In genomic region chr15:86535356-86535755, GRCm38 (mm10) we compare ENCODE assay signal across 22 mouse cellular contexts.
DNase-seq lines count a peak whose midpoint lies in the region.
"Had no signal": no experiment of that assay in that cellular context is flagged by ENCODE, and none has a peak within 500 bp of the region (broad histone marks: within the 10 kb centered on the region; RNA-seq: fewer than 3 reads in every experiment).

No protein-coding gene starts in this region.

- intact Hi-C loops in heart, postnatal 10 days (cut with DNase I), result no loop called here

- peak; percentile 69 for DNase-seq in heart, adult 11 months
- no peak for DNase-seq in heart, postnatal 10 days
- DNase-seq in brain, adult 2 months (ENCODE audit: low read depth, low spot score), result peak; percentile 45
- peak; percentile 10 for DNase-seq in cerebellum, adult 18-20 months
- DNase-seq in cerebellum, postnatal 14 days, result peak; percentile 47 to 60
- no peak for DNase-seq in right cerebral cortex, postnatal 14 days
- DNase-seq in heart, postnatal 4 days, result no peak
- DNase-seq: adrenal gland, adult 2 months; adrenal gland, postnatal 36 days; embryo, embryonic 11 days; forebrain, postnatal 0 days; gastrocnemius, postnatal 14 days; heart, adult 18-20 months; kidney, adult 18-20 months; kidney, postnatal 25 days; liver; lung, embryonic 14.5 days; lung, postnatal 14 days; right cerebral cortex, adult 18-20 months; right cerebral cortex, postnatal 4 days; thymus, adult 18-20 months; thymus, postnatal 25 days had no signal

Comparison
In these comparisons a context has a peak if more than half of its experiments do, and no peak if none do; other contexts are left out.
1. DNase-seq: peak in heart, adult 11 months (single experiment), brain, adult 2 months (single experiment), cerebellum, adult 18-20 months (2 of 2) and cerebellum, postnatal 14 days (2 of 2); none in heart, postnatal 10 days (0 of 2), right cerebral cortex, postnatal 14 days (single experiment) and heart, postnatal 4 days (single experiment).